Mouse (Mus musculus) right cerebral cortex, adult 18-20 months (tissue): ENCODE results near the gene Mier2.
A peak's percentile ranks its signal among the peaks of the same experiment; 100 is the strongest.

ENCODE experiments used
- DNase-seq: peaks from one replicate; pipeline ENCODE4 v3.0.0; 2022; ENCODE audit warnings: mixed read lengths

The Mier2 gene

GRCm38 (mm10) chr10:79538323-79538722, 16.7 kb downstream of the Mier2 start:
- no peak for DNase-seq

DNA sequence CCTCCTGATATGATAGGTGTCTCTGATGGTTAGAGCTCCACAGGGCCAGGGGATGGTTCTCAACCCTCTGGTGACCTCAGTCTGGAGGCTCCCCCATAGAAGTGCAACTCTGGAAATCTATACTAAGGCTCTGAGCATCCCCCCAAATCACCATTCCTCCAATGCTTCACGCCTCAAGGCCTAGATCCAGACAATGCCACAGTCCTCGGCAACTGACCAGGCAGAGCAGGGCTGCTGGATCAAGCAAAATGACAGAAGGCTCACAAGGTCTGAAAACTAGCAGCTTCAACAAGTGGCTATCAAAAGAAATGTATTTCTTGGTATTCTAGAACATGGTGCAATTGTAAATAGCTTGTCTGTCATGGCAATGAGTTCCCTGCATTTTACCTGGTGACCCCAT, 17.2 kb downstream of the Mier2 start:
- no peak for DNase-seq

DNA sequence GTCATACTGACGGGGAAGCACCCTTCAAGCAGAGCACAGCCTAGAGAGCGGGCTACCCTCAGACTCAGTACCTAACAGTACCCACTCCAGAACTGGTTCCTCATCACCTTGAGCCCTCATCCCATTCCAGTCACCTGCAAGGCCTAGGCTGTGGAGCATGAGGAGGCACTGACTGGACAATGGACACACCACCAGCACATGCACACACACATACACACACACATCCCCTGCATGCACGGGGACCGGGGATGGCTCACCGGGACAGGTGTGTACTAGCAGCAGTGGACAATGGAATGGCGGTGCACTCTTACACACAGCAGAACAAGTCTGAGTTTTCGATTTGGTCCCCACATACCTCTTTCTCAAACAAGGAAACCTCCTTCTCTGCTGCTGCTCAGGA, 17.7 kb downstream of the Mier2 start:
- no peak for DNase-seq

- DNase-seq, result no peak
Observed at GRCm38 (mm10) chr10:79536461-79537080, 18.4 kb downstream of the Mier2 start.

GRCm38 (mm10) chr10:79535431-79535830, 19.6 kb downstream of the Mier2 start:
- DNase-seq, result no peak

- DNase-seq, result no peak
Observed at GRCm38 (mm10) chr10:79534426-79534825, 20.6 kb downstream of the Mier2 start.

DNA sequence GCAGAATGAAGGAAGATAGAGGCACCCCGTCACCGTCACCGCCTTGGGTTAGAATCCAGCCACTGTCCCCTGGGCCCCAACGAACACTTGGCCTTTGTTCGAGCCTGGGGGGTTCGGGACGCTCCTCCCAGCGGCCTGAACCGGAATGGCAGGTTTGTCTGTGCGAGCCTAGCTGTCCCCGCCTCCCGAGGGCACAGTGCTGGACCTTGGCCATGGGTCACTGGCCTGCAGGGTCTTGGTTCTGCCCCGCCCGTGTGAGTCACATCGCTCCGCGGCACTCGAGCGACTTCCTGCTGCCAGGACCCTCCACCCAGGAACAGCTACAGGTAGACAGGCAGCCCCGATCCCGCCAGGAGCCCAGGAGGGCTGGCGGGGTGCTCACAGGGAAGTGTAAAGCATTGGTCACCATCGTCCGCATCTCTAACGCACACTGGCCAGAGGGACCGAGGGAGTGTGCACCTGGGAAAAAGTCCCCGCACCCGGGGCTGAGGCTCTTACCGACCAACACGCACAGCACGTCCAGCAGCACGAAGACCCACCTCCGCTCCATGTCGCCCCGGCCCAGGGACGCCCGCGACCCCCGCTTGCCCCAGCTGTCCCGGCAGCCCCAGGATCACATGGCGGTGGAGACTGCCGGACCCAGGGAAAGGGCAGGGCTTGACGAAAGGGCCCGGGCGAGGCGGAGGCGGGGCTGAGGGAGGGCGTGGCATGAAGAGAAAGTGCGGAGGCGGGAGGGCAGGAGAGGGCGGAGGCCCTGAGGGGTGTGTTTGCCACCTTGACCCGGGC, 21.7 kb downstream of the Mier2 start, which contains the start of gene Plpp2:
Gene Plpp2, minus strand, starts transcription at position 671 of the 786 bp plus-strand sequence.
- peak; percentile 37 for DNase-seq

DNA sequence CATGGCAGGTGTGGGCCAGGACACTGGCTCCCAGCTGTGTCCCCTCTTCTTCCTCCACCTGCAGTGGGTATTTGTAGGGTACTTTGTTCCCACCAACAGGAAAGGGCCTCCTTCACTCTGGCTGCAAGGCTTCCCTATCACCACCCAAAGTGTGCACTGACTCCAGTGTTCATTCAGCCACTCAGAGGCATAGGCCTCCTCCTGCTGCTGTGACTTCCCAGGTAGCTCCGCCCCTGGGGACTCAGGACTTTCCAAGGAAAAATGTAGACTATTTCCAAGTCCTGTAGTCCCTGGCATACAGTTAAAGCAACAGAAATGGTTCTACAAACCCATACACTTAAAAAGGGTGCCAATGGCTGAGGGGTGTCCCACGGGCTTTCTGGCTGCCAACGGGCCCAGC, 22.3 kb downstream of the Mier2 start:
- DNase-seq, result no peak

DNA sequence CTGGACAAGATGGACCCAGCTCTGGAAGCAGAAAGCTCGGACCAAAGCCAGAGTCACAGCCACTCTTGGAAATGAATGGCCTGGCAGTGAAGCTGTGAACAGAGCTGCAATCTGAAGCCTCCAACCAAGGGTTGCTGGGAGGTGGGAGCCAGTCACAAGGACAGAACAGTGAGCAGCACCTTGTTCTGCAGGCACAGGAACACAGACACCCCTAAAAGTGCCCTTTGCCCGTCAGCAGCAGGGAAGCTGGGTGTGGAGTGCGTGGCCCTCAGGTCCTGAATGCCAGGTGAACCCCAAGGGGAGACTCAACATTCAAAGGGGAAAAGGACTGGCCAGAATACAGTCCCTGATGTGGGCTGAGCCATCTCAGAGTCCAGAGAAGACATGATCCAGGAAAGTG, 23.4 kb downstream of the Mier2 start:
- no peak for DNase-seq

DNA sequence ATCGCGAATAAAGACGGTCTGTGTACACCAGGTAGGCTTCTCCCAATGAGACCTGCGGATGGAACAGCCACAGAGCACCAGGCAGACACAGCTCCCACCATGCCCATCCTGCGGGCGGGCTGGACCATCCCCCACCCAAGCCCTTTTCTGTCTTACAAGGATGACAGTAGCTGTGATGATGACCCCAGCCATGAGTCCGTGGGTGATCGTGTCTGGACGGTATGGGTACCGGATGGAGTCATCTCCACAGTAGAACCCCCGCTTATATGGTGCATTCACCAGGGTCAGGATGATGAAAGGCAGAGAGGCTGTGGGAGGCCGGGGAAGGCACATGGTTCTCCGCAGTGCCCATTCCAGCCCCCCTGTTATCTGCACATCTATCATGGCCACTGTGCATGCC, 24.3 kb downstream of the Mier2 start:
- DNase-seq, result no peak

- DNase-seq, result no peak
Observed at GRCm38 (mm10) chr10:79530241-79530640, 24.8 kb downstream of the Mier2 start.

GRCm38 (mm10) chr10:79528081-79528480, 26.9 kb downstream of the Mier2 start:
- DNase-seq, result no peak

DNA sequence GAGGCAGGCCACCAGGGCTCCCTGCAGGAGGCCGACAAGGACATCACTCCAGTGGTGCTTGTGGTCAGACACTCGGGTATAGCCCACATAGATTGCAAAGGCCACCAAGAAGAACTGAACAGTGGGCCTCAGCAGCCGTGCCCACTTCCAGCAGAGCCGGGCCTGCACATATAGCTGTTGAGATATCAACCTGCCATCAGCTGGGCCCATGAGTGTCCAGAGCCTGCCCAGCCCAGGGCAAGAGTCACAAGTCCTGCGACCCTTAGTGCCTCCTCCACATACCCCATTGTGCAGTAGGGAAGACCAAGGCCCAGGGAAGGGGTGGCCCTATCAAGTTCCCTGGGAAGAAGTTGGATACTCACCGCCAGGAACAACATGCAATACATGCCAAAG, 27.6 kb downstream of the Mier2 start:
- DNase-seq, result no peak

GRCm38 (mm10) chr10:79526661-79527452, 28.1 kb downstream of the Mier2 start:
- no peak for DNase-seq

DNA sequence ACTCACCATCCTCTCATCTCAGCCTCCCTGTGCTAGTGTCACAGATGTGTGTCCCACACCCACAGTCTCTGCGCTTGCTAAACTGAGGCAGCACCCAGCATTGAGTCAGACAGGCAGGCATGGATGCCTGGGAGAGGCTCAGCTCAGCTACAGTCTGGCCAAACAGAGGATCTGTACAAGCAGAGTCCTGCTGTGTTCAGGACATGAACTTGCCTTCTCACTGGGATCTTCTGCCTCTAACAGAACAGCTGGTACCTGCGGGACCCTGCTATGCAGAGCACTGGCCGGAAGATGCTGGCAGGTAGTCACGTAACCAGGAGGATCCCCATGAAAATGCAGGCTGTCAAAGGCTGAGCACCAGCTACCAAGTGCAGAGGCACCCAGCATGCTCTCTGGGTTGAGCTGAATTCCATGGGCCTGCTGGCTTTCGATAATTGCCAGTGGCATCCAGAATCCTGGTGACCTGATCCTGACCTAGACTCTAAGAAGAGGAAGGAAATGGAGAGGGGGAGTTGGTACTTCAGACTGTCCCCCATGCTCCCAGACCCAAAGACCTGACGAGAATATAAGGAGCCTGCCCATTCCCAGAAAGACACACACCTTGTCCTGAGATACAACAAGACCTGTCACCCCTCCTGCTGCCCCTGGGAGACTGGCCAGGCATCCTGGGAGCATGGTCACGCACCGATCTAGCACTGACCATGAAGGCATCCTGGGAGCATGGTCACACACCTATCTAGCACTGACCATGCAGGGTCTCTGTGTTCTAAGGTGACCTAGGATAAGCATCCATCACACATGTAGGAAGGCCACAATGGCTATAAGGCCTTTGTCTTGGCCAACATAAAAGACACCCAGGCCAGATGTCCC, 29.3 kb downstream of the Mier2 start:
- no peak for DNase-seq

GRCm38 (mm10) chr10:79524433-79524832, 30.6 kb downstream of the Mier2 start:
- no peak for DNase-seq

DNA sequence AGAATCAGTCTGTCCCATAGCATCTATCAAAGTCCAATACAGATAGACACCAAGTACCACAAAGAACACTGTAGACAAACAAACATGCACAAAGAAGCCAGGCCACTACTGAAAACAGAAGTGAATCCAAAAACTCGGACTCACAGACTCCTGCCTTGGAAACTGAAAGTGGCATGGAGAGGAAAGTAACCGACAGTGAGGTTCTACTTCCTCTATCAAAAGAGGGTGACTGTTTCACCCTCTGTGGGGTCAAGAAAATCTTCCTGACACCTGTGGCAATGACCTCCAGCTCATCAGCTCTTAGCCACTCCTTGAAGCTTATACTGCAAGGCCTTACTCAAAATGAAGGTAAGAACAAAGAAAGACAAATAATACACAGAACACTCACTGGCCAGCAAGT, 48.3 kb downstream of the Mier2 start:
- DNase-seq, result no peak

- no peak for DNase-seq
Observed at GRCm38 (mm10) chr10:79502830-79503644, 52.0 kb downstream of the Mier2 start.

- no peak for DNase-seq
Observed at GRCm38 (mm10) chr10:79496701-79497288, 58.2 kb downstream of the Mier2 start.

- no peak for DNase-seq
Observed at GRCm38 (mm10) chr10:79495886-79496285, 59.1 kb downstream of the Mier2 start.
